Mouse (Mus musculus): ENCODE results near the gene Pde10a. TPM values are rescaled to one million over a fixed set of nuclear protein-coding genes. Genes with fewer than 3 reads are reported as not detected.

Gene Pde10a
- polyA plus RNA-seq, 1 experiment, result not detected

- Histone ChIP-seq H3K4me1 (ENCODE audit: control insufficient read depth, insufficient read depth, low read length) (0 out of 2 replicates have a peak, but pooled peaks cover 2% of the 10 kb centered on the region), H3K4me3 (ENCODE audit: insufficient read depth, low read length) (no peak overlapping the region), H3K27ac (ENCODE audit: insufficient read depth, low read depth, low read length) (no peak overlapping the region)
- TF ChIP-seq CTCF (IDR thresholded peaks at IDR 0.05; ENCODE audit: low read depth, low read length), result no peak
- TF ChIP-seq POLR2A (IDR thresholded peaks at IDR 0.05; ENCODE audit: borderline replicate concordance, low read depth, low read length), result no peak
These were observed 260.7 kb downstream of the Pde10a start for GRCm38 (mm10) chr17:8785908-8786307.

- no peak overlapping the region for H3K27ac ChIP-seq (ENCODE audit: insufficient read depth, low read depth, low read length)
- H3K4me3 ChIP-seq (ENCODE audit: insufficient read depth, low read length), result no peak overlapping the region
- TF ChIP-seq POLR2A (IDR thresholded peaks at IDR 0.05; ENCODE audit: borderline replicate concordance, low read depth, low read length), result no peak
- TF ChIP-seq CTCF (IDR thresholded peaks at IDR 0.05; ENCODE audit: low read depth, low read length), result no peak
- 0 out of 2 replicates have a peak, but pooled peaks cover 2% of the 10 kb centered on the region for H3K4me1 ChIP-seq (ENCODE audit: control insufficient read depth, insufficient read depth, low read length)
These were observed 261.3 kb downstream of the Pde10a start for GRCm38 (mm10) chr17:8786484-8786883.

GRCm38 (mm10) chr17:8787762-8788161 lies 262.6 kb downstream of the Pde10a start:
- Histone ChIP-seq H3K4me3 (ENCODE audit: insufficient read depth, low read length) (no peak overlapping the region), H3K4me1 (ENCODE audit: control insufficient read depth, insufficient read depth, low read length) (0 out of 2 replicates have a peak, but pooled peaks cover 2% of the 10 kb centered on the region), H3K27ac (ENCODE audit: insufficient read depth, low read depth, low read length) (no peak overlapping the region)
- no peak for TF ChIP-seq CTCF (IDR thresholded peaks at IDR 0.05; ENCODE audit: low read depth, low read length)
- TF ChIP-seq POLR2A (IDR thresholded peaks at IDR 0.05; ENCODE audit: borderline replicate concordance, low read depth, low read length), result no peak

- Histone ChIP-seq H3K27ac (ENCODE audit: insufficient read depth, low read depth, low read length) (no peak overlapping the region), H3K4me3 (ENCODE audit: insufficient read depth, low read length) (no peak overlapping the region)
These were observed 266.4 kb downstream of the Pde10a start for GRCm38 (mm10) chr17:8791561-8791960.

GRCm38 (mm10) chr17:8792611-8793010 lies 267.4 kb downstream of the Pde10a start:
- Histone ChIP-seq H3K4me1 (ENCODE audit: control insufficient read depth, insufficient read depth, low read length) (no peaks in the 10 kb centered on the region), H3K4me3 (ENCODE audit: insufficient read depth, low read length) (no peak overlapping the region), H3K27ac (ENCODE audit: insufficient read depth, low read depth, low read length) (no peak overlapping the region)
- no peak for TF ChIP-seq POLR2A (IDR thresholded peaks at IDR 0.05; ENCODE audit: borderline replicate concordance, low read depth, low read length)
- TF ChIP-seq CTCF (IDR thresholded peaks at IDR 0.05; ENCODE audit: low read depth, low read length), result no peak

More at GRCm38 (mm10) chr17:8791561-8791960, 266.4 kb downstream of the Pde10a start:
- TF ChIP-seq POLR2A (IDR thresholded peaks at IDR 0.05; ENCODE audit: borderline replicate concordance, low read depth, low read length) (no peak), CTCF (IDR thresholded peaks at IDR 0.05; ENCODE audit: low read depth, low read length) (no peak)
- H3K4me1 ChIP-seq (ENCODE audit: control insufficient read depth, insufficient read depth, low read length), result 0 out of 2 replicates have a peak, but pooled peaks cover 1% of the 10 kb centered on the region

- TF ChIP-seq CTCF (IDR thresholded peaks at IDR 0.05; ENCODE audit: low read depth, low read length) (no peak), POLR2A (IDR thresholded peaks at IDR 0.05; ENCODE audit: borderline replicate concordance, low read depth, low read length) (no peak)
- H3K4me3 ChIP-seq (ENCODE audit: insufficient read depth, low read length), result no peak overlapping the region
- H3K27ac ChIP-seq (ENCODE audit: insufficient read depth, low read depth, low read length), result no peak overlapping the region
- no peaks in the 10 kb centered on the region for H3K4me1 ChIP-seq (ENCODE audit: control insufficient read depth, insufficient read depth, low read length)
These were observed 272.5 kb downstream of the Pde10a start for GRCm38 (mm10) chr17:8797624-8798023.

GRCm38 (mm10) chr17:8798531-8799295 lies 273.5 kb downstream of the Pde10a start:
- H3K4me1 ChIP-seq (ENCODE audit: control insufficient read depth, insufficient read depth, low read length), result no peaks in the 10 kb centered on the region
- TF ChIP-seq CTCF (IDR thresholded peaks at IDR 0.05; ENCODE audit: low read depth, low read length), result no peak
- no peak overlapping the region for H3K4me3 ChIP-seq (ENCODE audit: insufficient read depth, low read length)
- no peak overlapping the region for H3K27ac ChIP-seq (ENCODE audit: insufficient read depth, low read depth, low read length)

GRCm38 (mm10) chr17:8799296-8799731 lies 274.1 kb downstream of the Pde10a start:
- TF ChIP-seq POLR2A (IDR thresholded peaks at IDR 0.05; ENCODE audit: borderline replicate concordance, low read depth, low read length) (no peak), CTCF (IDR thresholded peaks at IDR 0.05; ENCODE audit: low read depth, low read length) (no peak)
- no peak overlapping the region for H3K27ac ChIP-seq (ENCODE audit: insufficient read depth, low read depth, low read length)
- H3K4me1 ChIP-seq (ENCODE audit: control insufficient read depth, insufficient read depth, low read length), result no peaks in the 10 kb centered on the region
- H3K4me3 ChIP-seq (ENCODE audit: insufficient read depth, low read length), result no peak overlapping the region

GRCm38 (mm10) chr17:8799914-8800420 lies 274.8 kb downstream of the Pde10a start:
- TF ChIP-seq POLR2A (IDR thresholded peaks at IDR 0.05; ENCODE audit: borderline replicate concordance, low read depth, low read length) (no peak), CTCF (IDR thresholded peaks at IDR 0.05; ENCODE audit: low read depth, low read length) (no peak)
- Histone ChIP-seq H3K4me3 (ENCODE audit: insufficient read depth, low read length) (no peak overlapping the region), H3K27ac (ENCODE audit: insufficient read depth, low read depth, low read length) (no peak overlapping the region), H3K4me1 (ENCODE audit: control insufficient read depth, insufficient read depth, low read length) (no peaks in the 10 kb centered on the region)

GRCm38 (mm10) chr17:8800478-8801082 lies 275.4 kb downstream of the Pde10a start:
- H3K27ac ChIP-seq (ENCODE audit: insufficient read depth, low read depth, low read length), result no peak overlapping the region
- TF ChIP-seq CTCF (IDR thresholded peaks at IDR 0.05; ENCODE audit: low read depth, low read length) (no peak), POLR2A (IDR thresholded peaks at IDR 0.05; ENCODE audit: borderline replicate concordance, low read depth, low read length) (no peak)
- H3K4me1 ChIP-seq (ENCODE audit: control insufficient read depth, insufficient read depth, low read length), result no peaks in the 10 kb centered on the region
- H3K4me3 ChIP-seq (ENCODE audit: insufficient read depth, low read length), result peak overlapping the region; percentile 23
